Mouse (Mus musculus): ENCODE results near the gene Afap1l2. TPM values are rescaled to one million over a fixed set of nuclear protein-coding genes. Genes with fewer than 3 reads are reported as not detected.

Afap1l2 gene
- polyA plus RNA-seq, 1 experiment = 15.2 TPM

GRCm38 (mm10) chr19:56944826-56945225, 63.2 kb downstream of the Afap1l2 start:
- Histone ChIP-seq H3K36me3 (ENCODE audit: control insufficient read depth, insufficient read depth) (peaks cover 7% of the 10 kb centered on the region), H3K4me2 (ENCODE audit: low read depth) (no peak overlapping the region), H3K79me2 (ENCODE audit: control insufficient read depth, insufficient read depth) (no peaks in the 10 kb centered on the region), H3ac (ENCODE audit: control insufficient read depth, insufficient read length) (no peak overlapping the region), H3K4me3 (no peak overlapping the region), H3K27me3 (ENCODE audit: control insufficient read depth, insufficient read depth, insufficient read length) (no peaks in the 10 kb centered on the region)
- TF ChIP-seq TCF3 (IDR thresholded peaks at IDR 0.05; ENCODE audit: insufficient read length, low read depth) (no peak), SRF (IDR thresholded peaks at IDR 0.05; ENCODE audit: control insufficient read depth, insufficient read length, low read depth) (no peak), TCF12 (IDR thresholded peaks at IDR 0.05; ENCODE audit: insufficient read depth, poor library complexity, severe bottlenecking) (no peak), REST (IDR thresholded peaks at IDR 0.05; ENCODE audit: insufficient read depth, insufficient read length) (no peak), E2F4 (IDR thresholded peaks at IDR 0.05; ENCODE audit: insufficient read depth) (no peak), CEBPB (IDR thresholded peaks at IDR 0.05; ENCODE audit: insufficient read depth, poor library complexity, severe bottlenecking) (no peak), MAX (IDR thresholded peaks at IDR 0.05; ENCODE audit: low read depth) (no peak), MYOG (IDR thresholded peaks at IDR 0.05; ENCODE audit: control insufficient read depth in 1 of 3, insufficient read depth in 1 of 3, insufficient read length in 2 of 3, low read depth in 2 of 3) (no peak), POLR2AphosphoS2 (IDR thresholded peaks at IDR 0.05; ENCODE audit: insufficient read length, low read depth) (no peak), USF1 (IDR thresholded peaks at IDR 0.05; ENCODE audit: low read depth) (no peak), MYOD1 (IDR thresholded peaks at IDR 0.05; ENCODE audit: control insufficient read depth in 1 of 3, insufficient read length in 2 of 3, low read depth in 2 of 3) (no peak), POLR2A (IDR thresholded peaks at IDR 0.05; ENCODE audit: insufficient read length, low read depth) (no peak)

- Histone ChIP-seq H3K4me2 (ENCODE audit: low read depth) (no peak overlapping the region), H3K27me3 (ENCODE audit: control insufficient read depth, insufficient read depth, insufficient read length) (no peaks in the 10 kb centered on the region), H3K36me3 (ENCODE audit: control insufficient read depth, insufficient read depth) (peaks cover 7% of the 10 kb centered on the region), H3K79me2 (ENCODE audit: control insufficient read depth, insufficient read depth) (no peaks in the 10 kb centered on the region), H3ac (ENCODE audit: control insufficient read depth, insufficient read length) (no peak overlapping the region), H3K4me3 (no peak overlapping the region)
- TF ChIP-seq E2F4 (IDR thresholded peaks at IDR 0.05; ENCODE audit: insufficient read depth) (no peak), POLR2A (IDR thresholded peaks at IDR 0.05; ENCODE audit: insufficient read length, low read depth) (no peak), MAX (IDR thresholded peaks at IDR 0.05; ENCODE audit: low read depth) (no peak), MYOG (IDR thresholded peaks at IDR 0.05; ENCODE audit: control insufficient read depth in 1 of 3, insufficient read depth in 1 of 3, insufficient read length in 2 of 3, low read depth in 2 of 3) (no peak), REST (IDR thresholded peaks at IDR 0.05; ENCODE audit: insufficient read depth, insufficient read length) (no peak)
Observed at GRCm38 (mm10) chr19:56944211-56944610, 63.8 kb downstream of the Afap1l2 start.

- TF ChIP-seq TCF12 (IDR thresholded peaks at IDR 0.05; ENCODE audit: insufficient read depth, poor library complexity, severe bottlenecking) = no peak
- TF ChIP-seq REST (IDR thresholded peaks at IDR 0.05; ENCODE audit: insufficient read depth, insufficient read length) = no peak
- no peak for TF ChIP-seq POLR2A (IDR thresholded peaks at IDR 0.05; ENCODE audit: insufficient read length, low read depth)
- TF ChIP-seq E2F4 (IDR thresholded peaks at IDR 0.05; ENCODE audit: insufficient read depth) = no peak
- no peak for TF ChIP-seq MYOG (IDR thresholded peaks at IDR 0.05; ENCODE audit: control insufficient read depth in 1 of 3, insufficient read depth in 1 of 3, insufficient read length in 2 of 3, low read depth in 2 of 3)
- H3K4me3 ChIP-seq = no peak overlapping the region
- H3K27me3 ChIP-seq (ENCODE audit: control insufficient read depth, insufficient read depth, insufficient read length) = no peaks in the 10 kb centered on the region
- no peak overlapping the region for H3ac ChIP-seq (ENCODE audit: control insufficient read depth, insufficient read length)
- H3K79me2 ChIP-seq (ENCODE audit: control insufficient read depth, insufficient read depth) = no peaks in the 10 kb centered on the region
- H3K36me3 ChIP-seq (ENCODE audit: control insufficient read depth, insufficient read depth) = peaks cover 7% of the 10 kb centered on the region
- H3K4me2 ChIP-seq (ENCODE audit: low read depth) = no peak overlapping the region
Observed at GRCm38 (mm10) chr19:56942216-56942615, 65.8 kb downstream of the Afap1l2 start.

- H3K27me3 ChIP-seq (ENCODE audit: control insufficient read depth, insufficient read depth, insufficient read length) = no peaks in the 10 kb centered on the region
Observed at GRCm38 (mm10) chr19:56940507-56940906, 67.5 kb downstream of the Afap1l2 start.

GRCm38 (mm10) chr19:56939826-56940225, 68.2 kb downstream of the Afap1l2 start:
- H3ac ChIP-seq (ENCODE audit: control insufficient read depth, insufficient read length) = no peak overlapping the region
- H3K4me2 ChIP-seq (ENCODE audit: low read depth) = peak overlapping the region; percentile 59
- TF ChIP-seq USF1 (IDR thresholded peaks at IDR 0.05; ENCODE audit: low read depth) (no peak), POLR2AphosphoS2 (IDR thresholded peaks at IDR 0.05; ENCODE audit: insufficient read length, low read depth) (peak; percentile 33), POLR2A (IDR thresholded peaks at IDR 0.05; ENCODE audit: insufficient read length, low read depth) (no peak), SRF (IDR thresholded peaks at IDR 0.05; ENCODE audit: control insufficient read depth, insufficient read length, low read depth) (no peak), REST (IDR thresholded peaks at IDR 0.05; ENCODE audit: insufficient read depth, insufficient read length) (no peak), MYOD1 (IDR thresholded peaks at IDR 0.05; ENCODE audit: control insufficient read depth in 1 of 3, insufficient read length in 2 of 3, low read depth in 2 of 3) (peak; percentile 73 to 100 (median 99)), CEBPB (IDR thresholded peaks at IDR 0.05; ENCODE audit: insufficient read depth, poor library complexity, severe bottlenecking) (no peak; the same call in 1 of the 2 replicates), TCF12 (IDR thresholded peaks at IDR 0.05; ENCODE audit: insufficient read depth, poor library complexity, severe bottlenecking) (peak; percentile 97), E2F4 (IDR thresholded peaks at IDR 0.05; ENCODE audit: insufficient read depth) (no peak), TCF3 (IDR thresholded peaks at IDR 0.05; ENCODE audit: insufficient read length, low read depth) (peak; percentile 100), MAX (IDR thresholded peaks at IDR 0.05; ENCODE audit: low read depth) (no peak), MYOG (IDR thresholded peaks at IDR 0.05; ENCODE audit: control insufficient read depth in 1 of 3, insufficient read depth in 1 of 3, insufficient read length in 2 of 3, low read depth in 2 of 3) (peak; percentile 98 to 100 (median 100))
- H3K27me3 ChIP-seq (ENCODE audit: control insufficient read depth, insufficient read depth, insufficient read length) = no peaks in the 10 kb centered on the region
- peaks cover 7% of the 10 kb centered on the region for H3K36me3 ChIP-seq (ENCODE audit: control insufficient read depth, insufficient read depth)
- H3K79me2 ChIP-seq (ENCODE audit: control insufficient read depth, insufficient read depth) = no peaks in the 10 kb centered on the region
- H3K4me3 ChIP-seq = no peak overlapping the region

More at GRCm38 (mm10) chr19:56940507-56940906, 67.5 kb downstream of the Afap1l2 start:
- H3K4me3 ChIP-seq = no peak overlapping the region
- H3K79me2 ChIP-seq (ENCODE audit: control insufficient read depth, insufficient read depth) = no peaks in the 10 kb centered on the region
- peak overlapping the region; percentile 59 for H3K4me2 ChIP-seq (ENCODE audit: low read depth)
- H3K36me3 ChIP-seq (ENCODE audit: control insufficient read depth, insufficient read depth) = peaks cover 7% of the 10 kb centered on the region
- TF ChIP-seq SRF (IDR thresholded peaks at IDR 0.05; ENCODE audit: control insufficient read depth, insufficient read length, low read depth) (no peak), E2F4 (IDR thresholded peaks at IDR 0.05; ENCODE audit: insufficient read depth) (no peak), MAX (IDR thresholded peaks at IDR 0.05; ENCODE audit: low read depth) (no peak), TCF3 (IDR thresholded peaks at IDR 0.05; ENCODE audit: insufficient read length, low read depth) (peak; percentile 3), REST (IDR thresholded peaks at IDR 0.05; ENCODE audit: insufficient read depth, insufficient read length) (no peak), USF1 (IDR thresholded peaks at IDR 0.05; ENCODE audit: low read depth) (no peak), CEBPB (IDR thresholded peaks at IDR 0.05; ENCODE audit: insufficient read depth, poor library complexity, severe bottlenecking) (no peak), POLR2AphosphoS2 (IDR thresholded peaks at IDR 0.05; ENCODE audit: insufficient read length, low read depth) (no peak), POLR2A (IDR thresholded peaks at IDR 0.05; ENCODE audit: insufficient read length, low read depth) (no peak), TCF12 (IDR thresholded peaks at IDR 0.05; ENCODE audit: insufficient read depth, poor library complexity, severe bottlenecking) (peak; percentile 38), MYOD1 (IDR thresholded peaks at IDR 0.05; ENCODE audit: control insufficient read depth in 1 of 3, insufficient read length in 2 of 3, low read depth in 2 of 3) (peak in 2 of 3 experiments; percentile 17 to 69), MYOG (IDR thresholded peaks at IDR 0.05; ENCODE audit: control insufficient read depth in 1 of 3, insufficient read depth in 1 of 3, insufficient read length in 2 of 3, low read depth in 2 of 3) (peak in 2 of 3 experiments; percentile 63 to 74)
- H3ac ChIP-seq (ENCODE audit: control insufficient read depth, insufficient read length) = no peak overlapping the region
